Mouse (Mus musculus) T-helper 17 cell (primary cell): Measurements from ENCODE around the gene Mreg.

ENCODE experiments used
- in situ Hi-C, 2 experiments: fragments of 300-600 bp; cut with MboI, MseI; formaldehyde crosslinking; loops; 1 replicate in 1 of 2; 2 replicates in 1 of 2; pipeline ENCODE4 v1.15.1; 2025; ENCODE audit warnings: high pct_unique_total_duplicates in 2 of 2

Gene Mreg

DNA sequence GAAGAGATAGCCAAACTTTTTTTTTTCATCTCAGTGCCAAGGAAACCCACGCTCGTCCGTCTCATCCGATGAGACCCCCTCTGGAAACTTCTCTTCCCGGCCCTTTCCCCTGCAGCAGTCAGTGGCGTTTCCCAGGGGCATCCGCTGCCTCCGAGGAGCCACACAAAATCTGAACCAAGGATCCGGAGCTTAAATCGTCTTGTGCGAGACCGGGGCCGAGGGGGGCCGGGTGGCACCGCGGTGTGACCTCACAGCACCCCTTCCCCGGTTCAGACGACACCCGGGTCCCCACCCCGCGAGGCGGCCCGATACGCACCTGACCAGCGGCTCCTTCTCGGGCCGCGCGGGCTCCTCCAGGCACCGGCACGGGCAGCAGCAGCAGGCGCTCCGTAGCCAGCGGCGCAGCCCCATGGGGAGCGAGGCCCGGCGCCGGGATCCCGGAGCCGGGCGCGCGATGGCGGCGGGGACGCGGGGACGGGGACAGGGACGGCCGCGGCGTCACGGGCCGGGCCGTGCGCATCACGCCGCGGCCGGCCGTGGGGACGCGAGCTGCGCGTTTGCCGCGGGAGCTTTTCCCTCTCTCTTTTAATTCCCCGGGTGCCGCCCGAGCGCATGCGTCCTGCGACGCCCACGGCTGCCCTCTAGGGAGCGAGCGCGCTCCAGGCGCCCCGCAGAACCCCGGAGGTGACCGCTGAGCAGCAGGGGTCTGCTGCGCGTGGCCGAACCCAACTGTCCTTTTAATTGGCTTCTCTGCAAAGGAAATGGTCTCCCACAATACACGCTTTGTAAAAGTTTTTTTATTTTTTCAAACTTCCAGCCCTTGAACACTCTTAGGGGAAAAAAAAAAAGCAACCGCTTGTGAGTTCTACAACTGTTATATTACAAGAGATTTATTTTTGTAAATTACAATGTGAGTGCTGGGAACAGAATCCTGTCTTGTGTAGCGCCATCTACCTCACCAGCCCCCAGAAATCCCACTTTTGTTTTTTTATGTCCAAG lies at the start of gene Mreg:
Gene Mreg, minus strand, starts transcription at position 607 of the 999 bp plus-strand sequence.
- in situ Hi-C loops, result loop anchor here in 1 of 2 experiments (10.0 kb wide), 1 partner anchor 1107 kb away; the partner anchor contains the start of gene Bard1

DNA sequence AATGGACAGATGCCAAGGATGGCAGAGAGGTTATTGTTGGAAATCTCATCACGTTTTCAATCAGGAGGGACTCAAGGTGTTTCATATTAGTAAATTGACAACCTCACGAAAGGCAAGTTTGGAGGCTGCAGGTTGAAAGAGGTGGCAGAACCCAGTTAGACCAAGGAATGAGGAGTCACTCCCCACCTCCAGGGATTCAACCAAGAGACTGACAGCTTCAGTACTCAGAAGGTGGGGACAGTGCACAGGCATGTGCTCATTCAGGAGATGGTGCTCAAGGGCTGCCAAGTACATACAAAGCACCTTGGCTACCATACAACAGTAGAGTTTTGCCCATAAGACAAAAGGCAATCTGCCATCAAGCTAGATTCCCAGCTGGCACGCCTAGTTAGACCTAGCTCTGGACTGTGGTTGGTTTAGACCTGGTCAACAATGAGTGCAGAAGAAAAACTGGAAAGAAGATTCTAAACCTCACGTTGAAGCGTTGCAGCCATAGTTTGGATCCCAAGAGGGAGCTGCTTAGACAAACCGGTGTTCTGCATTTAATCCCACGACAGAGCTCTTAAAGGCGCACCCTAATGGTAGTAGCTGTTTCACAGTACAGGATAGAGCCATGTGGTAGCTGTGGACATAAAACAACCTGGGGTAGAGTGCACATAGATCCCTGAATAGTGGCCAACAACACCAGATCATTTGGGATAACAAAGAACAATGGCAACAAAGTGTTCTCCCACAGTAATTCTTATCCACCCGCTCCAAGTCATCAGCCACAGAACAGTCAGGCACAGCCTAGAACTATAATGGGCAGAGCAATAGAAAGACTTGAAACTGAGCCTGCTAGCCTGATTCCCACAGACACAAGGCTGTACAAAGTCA lies 44.5 kb upstream of the Mreg start:
- in situ Hi-C loops, result no loop called here

DNA sequence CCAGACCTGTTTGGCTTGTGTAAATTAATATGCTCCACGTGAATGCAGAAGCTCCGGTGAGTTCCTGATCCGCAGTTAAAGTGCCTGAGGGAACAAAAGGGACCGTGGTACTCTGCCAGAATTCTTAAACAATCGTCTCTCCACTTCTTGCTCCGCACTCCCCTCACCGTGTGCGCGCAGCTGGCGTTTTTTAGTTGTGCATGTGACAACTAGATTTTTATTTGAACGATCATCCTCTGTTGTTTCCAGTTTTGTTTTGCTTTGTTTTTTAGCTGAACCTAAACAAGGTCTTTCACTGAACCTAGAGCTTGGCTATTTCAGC lies 43.7 kb upstream of the Mreg start:
- in situ Hi-C loops, result no loop called here

DNA sequence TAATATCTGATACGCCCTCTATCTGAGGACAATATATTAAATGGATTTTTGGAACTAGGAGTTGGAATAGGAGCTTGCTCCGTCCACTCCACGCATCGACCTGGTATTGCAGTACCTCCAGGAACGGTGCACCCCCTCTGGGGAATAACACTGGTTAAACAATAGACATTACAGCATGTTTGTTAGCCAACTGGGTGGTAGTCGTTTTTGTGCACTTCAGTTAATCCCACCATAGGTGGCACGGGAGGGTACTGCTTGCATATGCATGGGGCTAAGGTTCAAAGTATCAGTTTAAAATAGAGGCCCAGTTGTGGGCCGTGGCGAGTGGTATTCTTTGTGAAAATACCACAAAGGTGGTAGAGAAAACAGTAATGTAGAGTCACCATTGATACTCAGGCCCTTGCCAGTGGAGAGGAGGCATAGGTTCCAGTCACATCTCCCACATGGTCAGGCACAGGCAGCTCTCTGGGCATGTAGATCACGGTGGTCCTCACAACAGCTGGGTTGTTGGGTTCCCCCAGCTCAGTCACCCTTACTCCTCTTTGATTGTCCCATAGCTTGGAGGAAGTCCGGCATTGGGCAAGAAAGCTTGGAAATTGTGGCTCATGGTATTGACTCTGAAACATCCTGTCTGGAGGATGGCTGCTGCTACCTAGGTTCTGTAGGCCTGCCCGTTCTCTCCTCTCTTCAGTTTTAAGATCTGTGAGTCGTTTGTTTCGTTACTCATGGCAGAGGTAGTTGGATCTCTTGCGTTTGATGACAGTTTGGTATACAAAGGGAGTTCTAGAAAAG lies 43.2 kb upstream of the Mreg start:
- in situ Hi-C loops, result no loop called here

DNA sequence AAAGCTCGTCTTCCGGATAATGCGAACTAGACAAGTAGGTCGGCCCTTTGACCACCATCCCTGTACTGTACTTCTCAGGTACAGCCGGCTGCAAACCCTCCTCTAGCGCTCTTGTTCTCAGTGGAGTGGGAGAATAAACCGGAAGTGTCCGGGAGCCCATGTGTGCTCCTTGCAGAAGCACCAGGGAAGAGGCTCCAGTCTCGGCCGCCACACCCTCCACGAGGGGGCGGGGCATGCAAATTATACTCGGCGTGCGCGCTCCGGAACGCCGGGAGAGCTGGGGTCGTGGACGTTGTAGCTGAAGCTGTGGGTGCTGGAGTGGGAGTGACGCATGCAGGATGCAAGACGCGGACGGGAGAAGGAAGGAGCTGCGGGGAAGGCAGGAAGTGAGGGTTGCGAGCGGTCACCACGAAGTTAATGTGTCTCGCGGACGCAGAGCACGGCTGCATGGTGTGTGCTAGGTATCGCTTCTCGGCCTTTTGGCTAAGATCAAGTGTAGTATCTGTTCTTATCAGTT lies 42.5 kb upstream of the Mreg start:
- in situ Hi-C loops, result no loop called here

DNA sequence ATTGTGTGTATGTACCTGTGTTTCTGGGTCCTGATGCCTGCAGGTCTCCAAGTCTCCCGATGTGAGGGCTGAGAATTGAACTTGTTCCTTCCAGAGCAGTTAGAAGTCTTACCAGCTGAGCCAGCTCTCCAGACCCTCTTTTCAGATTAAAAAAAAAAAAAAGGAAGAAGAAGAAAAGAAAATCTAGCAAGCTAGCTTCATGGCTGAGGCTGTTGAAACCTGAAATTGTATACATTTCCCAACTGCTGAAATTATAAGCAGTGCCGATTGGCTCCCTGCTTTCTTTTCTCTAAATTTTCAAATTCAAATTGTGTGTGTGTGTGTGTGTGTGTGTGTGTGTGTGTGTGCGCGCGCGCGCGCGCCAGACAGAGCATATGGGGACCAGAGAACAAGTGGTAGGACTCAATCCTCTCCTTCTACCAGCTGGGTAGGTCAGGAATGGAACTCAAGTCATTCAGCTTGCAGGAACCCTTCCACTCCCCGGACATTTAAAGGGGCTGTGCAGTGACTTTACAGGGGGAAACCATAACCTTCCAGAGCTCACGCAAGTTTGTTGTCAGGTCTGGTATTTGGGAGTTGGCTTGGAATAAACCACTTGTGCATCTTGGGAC lies 41.9 kb upstream of the Mreg start:
- in situ Hi-C loops, result no loop called here

DNA sequence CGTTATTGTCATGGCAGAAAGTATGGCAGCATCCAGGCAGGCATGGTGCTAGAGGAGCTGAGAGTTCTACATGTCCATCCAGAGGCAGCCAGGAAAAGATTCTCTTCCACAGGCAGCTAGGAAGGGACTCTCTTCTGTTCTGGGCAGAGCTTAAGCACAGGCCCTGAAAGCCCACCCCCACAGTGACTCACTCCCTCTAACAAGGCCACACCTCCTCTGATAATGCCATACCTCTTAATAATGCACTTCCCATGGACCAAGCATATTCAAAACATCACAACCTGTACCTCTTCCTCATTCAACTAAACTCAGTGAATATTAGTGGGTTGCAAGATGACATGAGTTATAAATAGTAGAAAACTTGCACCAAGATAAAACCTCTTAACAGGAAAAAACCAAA lies 39.7 kb upstream of the Mreg start:
- in situ Hi-C loops, result no loop called here

DNA sequence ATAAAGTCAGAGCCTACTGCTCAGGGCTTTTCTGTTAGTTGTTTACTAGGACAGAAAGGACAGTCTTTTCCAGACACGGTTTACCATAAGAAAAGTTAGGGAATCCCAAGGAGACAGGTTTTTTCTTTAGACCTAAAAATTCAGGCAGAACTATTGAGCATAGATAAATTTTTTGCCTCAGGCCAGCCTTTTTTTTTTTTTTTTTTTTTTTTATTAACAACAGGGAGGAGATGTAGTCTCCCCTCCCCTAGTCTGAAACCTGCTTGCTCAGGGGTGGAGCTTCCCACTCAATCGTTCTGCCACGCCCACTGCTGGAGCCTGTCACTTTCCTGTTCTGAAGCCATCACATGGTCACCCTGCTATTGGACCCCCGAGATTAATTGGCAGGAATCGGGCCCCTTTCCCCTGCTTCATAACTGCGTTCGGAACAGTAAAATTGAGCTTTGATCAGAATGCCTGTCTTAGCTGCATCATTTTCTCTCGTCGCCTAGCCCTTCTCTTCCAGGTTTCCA lies 36.2 kb upstream of the Mreg start:
- in situ Hi-C loops, result loop anchor here in 1 of 2 experiments (25.0 kb wide), 2 partner anchors 339 to 1136 kb away; partner anchors contain the start of genes Bard1 and Smarcal1

DNA sequence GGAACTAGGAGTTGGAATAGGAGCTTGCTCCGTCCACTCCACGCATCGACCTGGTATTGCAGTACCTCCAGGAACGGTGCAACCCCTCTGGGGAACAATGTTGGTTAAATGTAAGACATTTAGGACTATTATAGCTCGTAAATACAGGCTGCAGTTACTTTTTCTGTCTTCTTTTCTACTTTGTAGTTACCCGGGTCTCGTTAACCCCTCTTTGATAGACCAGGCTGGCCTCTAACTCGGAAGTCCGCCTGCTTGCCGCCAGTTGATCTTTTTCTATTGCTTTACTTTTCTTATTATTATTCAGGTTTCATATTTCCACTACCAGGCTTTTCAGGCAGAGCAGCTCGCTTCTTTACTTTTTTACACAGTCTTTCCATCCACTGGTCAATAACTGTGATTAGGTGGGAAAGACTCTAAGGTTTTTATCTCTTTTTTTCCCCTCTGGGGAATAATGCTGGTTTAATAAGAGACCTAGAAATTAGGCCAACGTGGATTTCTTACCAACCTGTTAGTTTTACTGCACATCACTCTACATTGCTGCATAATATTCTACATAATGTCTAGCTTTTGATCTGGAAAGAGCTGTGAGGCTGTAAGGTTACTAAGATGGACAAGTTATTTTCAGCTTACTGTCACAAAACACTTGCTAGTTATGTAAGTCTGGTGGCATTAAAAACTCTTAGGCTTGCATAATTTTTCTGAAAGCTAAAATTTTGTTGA lies 32.4 kb upstream of the Mreg start:
- in situ Hi-C loops, result loop anchor here in 1 of 2 experiments (25.0 kb wide), 2 partner anchors 343 to 1132 kb away; partner anchors contain the start of genes Bard1 and Smarcal1

DNA sequence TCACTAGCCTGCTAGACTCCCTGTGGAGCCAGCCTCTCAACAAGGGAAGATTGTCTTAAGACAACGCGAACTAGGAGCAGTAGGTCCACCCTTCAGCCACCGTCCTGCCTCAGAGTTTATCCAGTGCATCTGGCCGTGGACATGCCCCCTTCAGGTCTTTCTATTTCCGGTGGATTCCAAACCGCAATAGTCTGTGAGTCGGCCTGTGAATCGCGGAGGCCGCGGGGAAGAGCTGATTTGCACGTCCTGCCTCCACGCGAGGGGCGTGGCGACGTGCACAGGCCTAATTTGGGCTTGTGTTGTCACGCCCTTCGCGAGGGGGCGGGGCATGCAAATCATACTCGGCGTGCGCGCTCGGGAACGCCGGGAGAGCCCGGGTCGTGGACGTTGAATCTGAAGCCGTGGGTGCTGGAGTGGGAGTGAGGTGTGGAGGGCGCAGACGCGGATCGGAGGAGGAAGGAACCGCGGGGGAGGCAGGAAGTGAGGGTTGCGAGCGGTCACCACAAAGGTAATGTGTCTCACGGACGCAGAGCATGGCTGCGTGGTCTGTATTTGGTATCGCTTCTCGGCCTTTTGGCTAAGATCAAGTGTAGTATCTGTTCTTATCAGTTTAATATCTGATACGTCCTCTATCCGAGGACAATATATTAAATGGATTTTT lies 31.7 kb upstream of the Mreg start:
- in situ Hi-C loops, result loop anchor here in 1 of 2 experiments (25.0 kb wide), 2 partner anchors 344 to 1131 kb away; partner anchors contain the start of genes Bard1 and Smarcal1

DNA sequence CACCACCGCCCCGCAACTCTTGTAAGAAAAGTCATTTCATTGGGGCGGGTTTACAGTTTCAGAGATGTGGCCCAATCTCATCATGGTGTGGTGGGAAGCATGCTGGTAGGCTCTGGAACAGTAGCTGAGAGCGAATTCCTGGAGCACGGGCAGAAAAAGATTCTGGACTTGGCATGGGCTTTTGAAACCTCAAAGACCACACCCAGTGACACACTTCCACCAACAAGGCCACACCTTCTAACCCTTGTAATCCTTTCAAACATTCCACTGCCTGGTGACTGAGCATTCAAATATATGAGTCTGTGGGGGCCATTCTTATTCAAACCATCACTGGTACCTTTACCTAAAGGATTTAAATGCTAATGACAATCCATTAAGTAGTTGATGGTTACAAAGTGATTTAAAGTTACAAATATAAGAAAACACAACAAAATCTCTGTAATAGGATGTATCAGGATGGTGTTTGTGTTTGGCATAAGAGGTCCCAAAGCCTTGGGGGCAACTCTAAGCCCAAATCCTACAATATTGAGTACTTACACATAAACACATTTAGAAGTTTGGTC lies 30.6 kb upstream of the Mreg start:
- in situ Hi-C loops, result loop anchor here in 1 of 2 experiments (25.0 kb wide), 2 partner anchors 345 to 1130 kb away; partner anchors contain the start of genes Bard1 and Smarcal1

DNA sequence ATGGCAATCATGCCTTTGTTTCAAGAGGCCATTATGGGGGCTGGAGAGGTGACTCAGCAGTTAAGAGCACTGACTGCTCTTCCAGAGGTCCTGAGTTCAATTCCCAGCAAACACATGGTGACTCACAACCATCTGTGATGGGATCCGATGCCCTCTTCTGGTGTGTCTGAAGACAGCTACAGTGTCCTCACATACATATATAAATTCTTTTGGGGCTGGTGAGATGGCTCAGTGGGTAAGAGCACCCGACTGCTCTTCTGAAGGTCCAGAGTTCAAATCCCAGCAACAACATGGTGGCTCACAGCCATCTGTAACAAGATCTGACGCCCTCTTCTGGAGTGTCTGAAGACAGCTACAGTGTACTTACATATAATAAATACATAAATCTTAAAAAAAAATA lies 27.0 kb upstream of the Mreg start:
- in situ Hi-C loops, result loop anchor here in 1 of 2 experiments (25.0 kb wide), 2 partner anchors 348 to 1127 kb away; partner anchors contain the start of genes Bard1 and Smarcal1

DNA sequence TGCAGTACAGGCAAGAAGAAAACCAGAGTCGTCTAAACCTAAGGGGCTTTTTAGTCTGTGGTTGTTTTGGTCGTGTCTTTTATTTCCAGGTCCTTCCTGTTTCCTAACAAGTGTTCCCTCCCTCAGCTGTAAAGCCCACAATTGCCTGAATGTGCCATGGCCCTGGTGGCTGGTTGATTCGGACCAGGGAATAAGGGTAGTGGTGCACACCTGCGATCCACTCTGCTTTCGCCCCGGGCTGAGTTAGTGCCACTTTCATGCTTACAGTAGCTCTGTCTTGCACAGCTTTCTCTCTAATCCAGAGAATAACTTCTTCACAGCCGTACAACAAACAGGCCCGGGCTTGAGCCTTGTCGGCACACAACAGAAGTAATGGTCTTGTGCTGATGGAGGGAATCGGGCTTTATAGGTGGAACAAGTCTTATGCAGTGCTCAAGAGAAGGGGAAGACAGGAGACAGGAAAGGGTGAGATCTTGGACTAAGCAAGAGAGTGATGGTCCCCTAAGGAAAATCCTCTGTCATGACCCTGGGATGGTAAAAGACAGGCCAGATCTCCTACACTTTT lies 26.0 kb upstream of the Mreg start:
- in situ Hi-C loops, result loop anchor here in 1 of 2 experiments (25.0 kb wide), 2 partner anchors 349 to 1126 kb away; partner anchors contain the start of genes Bard1 and Smarcal1

DNA sequence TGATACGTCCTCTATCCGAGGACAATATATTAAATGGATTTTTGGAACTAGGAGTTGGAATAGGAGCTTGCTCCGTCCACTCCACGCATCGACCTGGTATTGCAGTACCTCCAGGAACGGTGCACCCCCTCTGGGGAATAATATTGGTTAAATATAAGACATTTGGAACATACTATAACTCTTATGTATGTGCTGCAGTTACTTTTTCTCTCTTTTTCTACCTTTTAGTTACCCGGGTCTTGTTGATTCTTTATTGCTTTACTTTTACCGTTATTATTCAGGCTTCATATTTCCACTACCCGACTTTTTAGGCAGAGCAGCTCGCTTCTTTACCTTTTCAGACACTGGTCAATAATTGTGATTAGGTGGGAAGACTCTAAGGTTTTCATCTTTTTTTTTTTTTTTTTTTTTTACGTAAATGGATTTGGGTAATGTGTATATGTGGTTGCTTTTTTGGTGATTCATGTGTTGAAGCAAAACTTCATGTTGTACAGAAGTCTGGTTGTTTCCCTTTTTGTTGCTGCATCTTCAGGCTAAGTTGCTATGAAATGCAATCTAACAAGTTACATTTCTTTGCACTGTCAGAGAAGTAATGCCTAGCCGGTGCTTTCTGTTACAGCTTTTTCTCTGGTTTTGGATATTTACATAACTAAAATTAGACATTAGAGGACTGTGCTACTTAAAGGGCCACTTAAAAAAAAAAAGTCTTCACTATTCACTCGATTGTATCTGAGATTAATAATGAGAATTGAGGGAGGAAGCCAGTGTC lies 25.1 kb upstream of the Mreg start:
- in situ Hi-C loops, result loop anchor here in 1 of 2 experiments (25.0 kb wide), 2 partner anchors 350 to 1125 kb away; partner anchors contain the start of genes Bard1 and Smarcal1

DNA sequence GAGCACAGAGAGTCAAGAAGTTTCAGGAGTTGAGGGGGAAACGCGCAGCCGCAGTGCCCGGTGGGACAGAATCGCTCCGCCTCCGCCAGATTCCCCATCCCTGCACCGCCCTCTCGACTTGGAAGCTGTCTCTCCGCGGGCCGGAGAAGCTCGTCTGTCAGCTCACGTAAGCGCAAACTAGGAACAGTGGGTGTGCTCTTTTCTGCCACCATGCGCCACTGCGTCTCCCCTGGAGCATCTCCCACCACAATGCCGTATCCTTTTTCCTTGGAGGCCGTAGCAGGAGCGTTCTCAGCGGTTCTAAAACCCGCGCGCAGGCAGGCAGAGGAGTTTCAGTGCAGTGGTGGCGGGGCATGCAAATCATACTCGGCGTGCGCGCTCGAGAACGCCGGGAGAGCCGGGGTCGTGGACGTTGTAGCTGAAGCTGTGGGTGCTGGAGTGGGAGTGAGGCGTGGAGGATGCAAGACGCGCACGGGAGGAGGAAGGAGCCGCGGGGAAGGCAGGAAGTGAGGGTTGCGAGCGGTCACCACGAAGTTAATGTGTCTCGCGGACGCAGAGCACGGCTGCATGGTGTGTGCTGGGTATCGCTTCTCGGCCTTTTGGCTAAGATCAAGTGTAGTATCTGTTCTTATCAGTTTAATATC lies 24.4 kb upstream of the Mreg start:
- in situ Hi-C loops, result loop anchor here in 1 of 2 experiments (25.0 kb wide), 2 partner anchors 351 to 1124 kb away; partner anchors contain the start of genes Bard1 and Smarcal1

DNA sequence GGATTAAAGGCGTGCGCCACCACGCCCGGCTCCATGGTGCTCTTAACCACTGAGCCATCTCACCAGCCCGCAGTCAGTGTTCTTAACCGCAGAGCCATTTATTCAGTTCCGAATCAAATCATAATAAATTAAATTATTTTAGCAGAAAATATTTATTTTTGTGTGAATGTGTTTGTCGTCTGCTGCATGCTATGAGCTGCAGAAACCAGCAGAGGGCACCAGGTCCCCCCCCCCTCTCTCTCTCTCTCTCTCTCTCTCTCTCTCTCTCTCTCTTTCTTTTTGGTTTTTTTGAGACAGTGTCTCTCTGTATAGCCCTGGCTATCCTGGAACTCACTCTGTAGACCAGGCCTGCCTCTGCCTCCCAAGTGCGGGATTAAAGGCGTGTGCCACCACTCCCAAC lies 20.5 kb upstream of the Mreg start:
- in situ Hi-C loops, result loop anchor here in 1 of 2 experiments (25.0 kb wide), 2 partner anchors 355 to 1120 kb away; partner anchors contain the start of genes Bard1 and Smarcal1
